Mouse (Mus musculus) frontal cortex, postnatal 10 days (tissue): ENCODE measurements at regions not wholly inside any gene's neighbourhood (a gene's known extent, or its start where the extent isn't known, plus 50 kb on each side); places are given as distances from the start of the nearest gene placed in this dataset.
"Not testable (repeated sequence)": the region's sequence is repeated elsewhere in the genome, so short reads cannot be mapped to it uniquely, and the experiment has no call there.

Experiments used
- DNase-seq, 2 experiments: peaks; one replicate each; pipeline ENCODE4 v3.0.0; 2022; ENCODE audit warnings: low spot score in 2 of 2, mixed read lengths in 1 of 2

DNA sequence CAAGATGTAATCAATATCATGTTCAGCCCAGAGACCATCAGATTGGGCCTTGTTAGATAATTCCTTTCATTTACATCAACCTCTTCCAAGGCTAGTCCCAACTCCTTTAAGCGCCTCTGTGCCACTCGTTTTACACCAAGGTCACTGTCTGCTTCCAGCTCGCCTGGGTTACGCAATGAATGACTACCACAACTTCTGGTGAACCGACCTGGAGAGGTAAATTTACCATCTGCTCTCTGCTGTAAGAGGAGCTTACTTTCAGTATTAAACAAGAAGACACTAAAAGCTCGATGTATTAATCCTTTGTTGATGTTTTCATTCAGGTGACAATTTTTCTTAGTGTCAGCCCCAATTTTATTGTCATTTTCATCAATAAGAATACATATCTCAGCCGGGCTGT is 51.7 kb upstream of the Fam174b start:
- no peak for DNase-seq

DNA sequence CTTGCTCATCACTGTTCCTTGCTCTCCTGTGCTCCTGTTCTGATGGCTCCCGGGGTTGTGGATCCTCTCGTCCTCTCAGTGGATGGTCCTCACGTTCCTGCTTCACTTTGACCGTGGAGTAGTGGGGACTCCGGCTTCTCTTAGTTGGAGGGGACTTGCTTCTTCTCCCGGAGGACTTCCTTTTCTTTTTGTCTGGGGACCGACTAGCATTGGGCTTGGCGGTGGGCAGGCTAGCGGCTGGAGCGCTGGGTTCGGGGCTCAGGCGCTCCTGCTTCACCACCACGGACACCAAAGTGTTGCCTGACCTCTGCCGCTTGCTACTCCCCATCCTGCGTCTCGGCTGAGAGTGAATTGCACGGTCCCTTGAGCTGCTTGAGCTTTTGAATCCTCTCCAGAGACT is 53.9 kb upstream of the Fam174b start:
- not testable (repeated sequence) for DNase-seq

DNA sequence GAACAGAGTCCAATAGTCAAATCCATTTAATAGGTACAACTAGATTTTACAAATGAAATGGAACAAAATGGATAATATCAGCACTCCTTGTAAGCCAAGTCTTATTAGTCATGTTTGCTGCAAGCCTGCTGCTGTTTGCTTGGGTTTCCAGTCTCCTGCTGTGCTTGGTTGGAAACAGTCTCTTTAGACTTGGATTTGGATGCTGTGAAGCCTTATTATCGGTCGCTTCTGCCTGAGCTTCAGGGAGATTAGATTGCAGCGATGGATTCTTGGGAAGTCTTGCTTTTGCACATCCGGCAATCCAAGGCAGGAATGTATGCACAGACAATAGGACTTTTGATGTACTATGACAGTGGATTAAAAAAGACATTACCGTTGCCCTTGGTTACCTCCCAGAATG is 57.3 kb upstream of the Fam174b start:
- DNase-seq, result no peak

DNA sequence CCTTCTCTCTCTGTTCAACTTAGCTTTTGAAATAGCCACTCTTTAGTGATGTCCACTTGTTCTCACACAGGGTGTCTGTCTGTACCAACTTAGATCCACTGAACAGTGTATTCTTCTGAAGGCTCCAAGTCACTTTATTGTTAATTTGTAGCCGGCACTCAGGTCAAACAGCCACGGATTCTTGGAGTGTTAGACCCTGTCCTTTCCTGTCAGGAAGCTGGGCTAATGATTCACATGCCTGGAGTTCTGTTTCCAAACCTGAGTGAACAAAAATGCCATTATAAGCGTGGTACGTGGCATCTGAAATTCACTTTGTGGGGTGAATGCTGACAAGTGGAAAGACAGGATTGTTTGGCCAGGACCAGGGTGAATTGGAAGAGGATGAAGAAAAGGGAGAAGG is 69.5 kb upstream of the Fam174b start:
- DNase-seq, result no peak

DNA sequence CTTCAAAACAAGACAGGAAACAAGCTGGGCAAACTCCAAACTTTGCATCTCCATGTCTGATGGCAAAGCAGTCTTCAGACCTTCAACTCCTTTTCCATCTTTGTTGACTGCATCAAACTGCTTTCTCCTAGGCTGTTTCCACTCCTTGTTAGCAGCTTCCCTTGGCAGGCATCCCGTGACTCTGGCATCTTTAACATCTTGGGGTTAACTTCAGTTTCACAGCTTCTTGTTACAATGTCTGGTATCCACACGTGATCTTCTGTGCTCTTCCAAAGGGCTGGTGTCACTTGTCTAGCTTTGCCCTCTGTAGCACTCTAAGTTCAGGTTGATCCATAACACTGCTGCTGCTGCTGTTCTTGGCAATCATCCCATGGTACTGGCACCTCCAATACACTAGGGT is 71.3 kb upstream of the Fam174b start:
- no peak for DNase-seq

DNA sequence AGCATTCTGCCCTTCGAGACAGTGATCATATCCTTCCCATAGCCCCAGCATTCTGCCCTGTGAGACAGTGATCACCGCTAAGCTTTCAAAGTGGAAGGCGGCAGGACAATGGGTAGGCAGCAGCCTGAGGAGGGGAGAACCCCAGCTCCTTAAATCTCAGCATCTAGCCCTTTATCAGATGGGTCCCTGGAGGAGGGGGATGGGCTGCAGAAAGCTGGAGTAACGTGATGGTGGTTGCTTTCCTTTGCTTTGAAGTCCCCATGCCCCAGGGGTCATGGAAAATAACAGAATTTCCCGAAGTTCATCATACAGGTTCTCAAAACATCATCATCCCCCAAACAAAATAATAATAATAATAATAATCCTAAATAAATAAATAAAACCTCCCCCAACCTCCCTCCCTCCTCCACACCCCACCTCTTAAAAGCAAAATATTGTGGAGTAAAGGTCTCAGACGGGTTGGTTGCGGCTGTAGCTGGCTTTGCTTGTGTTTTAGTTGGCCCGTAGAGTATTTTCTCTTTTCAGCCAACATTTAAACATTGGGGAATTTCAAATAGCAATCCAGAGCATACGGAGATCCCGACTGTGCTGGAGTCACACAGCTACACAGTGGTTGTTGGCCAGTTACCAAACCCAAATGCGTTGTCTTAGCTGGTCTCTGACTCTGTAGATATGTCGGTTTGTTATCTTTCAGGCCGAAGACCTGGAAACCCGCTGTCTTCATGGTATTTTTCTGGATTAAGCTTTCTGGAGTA is 73.0 kb upstream of the Fam174b start:
- no peak for DNase-seq

DNA sequence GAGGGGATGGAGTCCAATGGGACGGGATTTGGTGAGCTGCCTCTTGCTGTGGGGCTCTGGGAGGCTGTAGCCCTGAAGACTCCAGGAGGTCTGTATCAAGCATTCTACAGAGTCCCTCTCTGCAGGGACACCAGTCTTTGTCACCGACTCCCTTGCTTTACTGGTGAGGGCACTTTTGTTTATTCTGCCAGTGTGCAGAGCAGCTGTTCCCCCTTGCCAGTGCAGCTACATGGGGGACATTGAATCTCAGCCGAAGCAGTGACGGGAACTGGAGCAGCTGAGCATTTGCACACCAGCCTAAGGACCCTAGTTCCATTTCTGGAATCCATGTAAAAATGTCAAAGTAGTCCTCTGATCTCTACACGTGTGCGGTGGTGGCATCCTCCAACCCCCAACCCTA is 75.1 kb upstream of the Fam174b start:
- no peak for DNase-seq

DNA sequence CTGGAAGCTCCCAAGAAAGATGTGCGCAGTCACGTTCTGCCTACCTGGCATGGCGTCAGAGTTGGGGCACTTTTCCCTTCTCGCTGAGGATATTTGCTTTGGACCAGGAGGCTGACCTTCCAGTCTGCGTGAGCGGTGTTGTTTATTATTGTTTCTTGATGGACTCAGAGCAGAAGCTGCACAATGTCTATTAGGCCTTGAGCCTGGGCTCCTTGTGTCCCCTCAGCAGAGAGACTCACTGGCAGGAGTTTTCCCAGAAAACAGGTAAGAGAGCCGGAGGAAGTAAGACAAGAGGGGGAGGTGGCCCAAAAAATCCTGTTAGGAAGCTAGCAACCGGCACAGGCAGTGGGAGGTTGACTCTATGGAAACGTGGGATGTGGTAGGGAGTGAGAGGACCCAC is 77.6 kb upstream of the Fam174b start:
- DNase-seq, result no peak

DNA sequence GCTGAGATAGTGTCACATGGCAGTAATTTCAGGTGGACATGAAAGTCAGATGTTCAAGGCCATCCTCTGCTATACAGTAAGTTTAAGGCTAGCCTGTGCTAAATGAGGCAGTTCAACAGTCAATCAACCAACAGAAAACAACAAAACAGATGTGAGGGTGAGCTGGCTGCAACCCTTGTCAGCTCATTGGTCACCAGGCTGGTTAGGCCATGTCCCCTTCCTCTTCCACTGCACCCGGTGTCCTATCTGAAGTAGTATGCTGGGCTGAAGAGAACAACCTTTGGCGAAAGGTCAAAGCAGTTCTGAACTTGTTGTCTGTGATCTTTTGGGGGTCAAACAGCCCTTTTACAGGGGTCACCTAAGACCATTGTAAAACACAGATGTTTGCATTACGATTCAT is 78.2 kb upstream of the Fam174b start:
- DNase-seq, result no peak

DNA sequence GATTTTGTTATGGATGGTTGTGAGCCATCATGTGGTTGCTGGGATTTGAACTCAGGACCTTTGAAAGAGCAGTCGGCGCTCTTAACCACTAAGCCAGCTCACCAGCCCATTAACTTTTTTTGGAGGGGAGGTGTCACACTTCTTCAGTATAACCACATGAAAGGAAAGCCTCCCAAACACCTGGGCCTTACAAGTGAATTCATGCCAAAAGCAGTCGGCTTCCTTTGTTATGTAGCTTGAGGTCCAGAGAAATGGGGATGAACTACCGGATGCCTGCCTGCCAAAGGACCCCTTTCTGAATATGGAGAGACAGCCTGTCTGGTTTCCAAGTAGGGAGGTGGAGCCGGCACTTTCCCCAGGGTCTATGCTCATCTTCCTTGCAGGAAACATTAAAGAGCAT is 80.6 kb upstream of the Fam174b start:
- DNase-seq, result no peak

DNA sequence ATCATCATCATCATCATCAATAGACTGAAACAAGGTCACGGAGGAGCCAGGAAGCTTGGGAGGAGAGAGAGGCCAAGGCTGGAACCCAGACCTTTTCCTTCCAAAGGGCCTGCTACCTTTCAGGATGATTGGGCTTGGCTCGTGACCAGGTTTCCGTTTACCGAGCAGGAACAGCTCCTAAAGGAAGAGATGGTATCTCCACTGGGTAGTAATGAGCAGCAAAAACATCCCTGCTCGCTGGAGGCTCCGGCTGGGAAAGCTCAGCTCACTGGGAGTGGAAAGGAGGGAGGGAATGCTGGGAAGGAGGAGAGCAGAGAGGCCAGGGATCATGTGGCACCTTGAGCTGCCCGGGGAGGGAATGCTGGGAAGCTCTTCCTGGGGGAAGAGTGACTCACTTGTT is 82.8 kb upstream of the Fam174b start:
- no peak for DNase-seq

DNA sequence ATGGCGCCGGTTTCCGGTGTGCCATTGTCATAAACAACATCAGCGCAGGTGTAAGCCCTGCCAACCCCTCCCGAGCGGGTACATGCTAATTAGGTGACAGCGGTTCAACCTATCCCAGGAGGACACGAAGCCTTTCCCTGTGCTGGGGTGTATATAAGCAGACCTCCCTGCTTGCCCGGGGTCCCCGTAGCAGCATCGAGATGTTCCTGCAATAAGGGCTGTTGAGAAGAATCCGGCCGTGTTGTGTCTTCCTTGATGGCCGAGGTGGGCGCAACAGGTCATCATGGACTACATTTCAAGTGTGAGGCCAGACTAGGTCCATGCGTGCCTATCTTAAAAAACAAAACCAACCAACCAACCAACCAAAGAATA is 83.7 kb upstream of the Fam174b start:
- DNase-seq, result not testable (repeated sequence)

DNA sequence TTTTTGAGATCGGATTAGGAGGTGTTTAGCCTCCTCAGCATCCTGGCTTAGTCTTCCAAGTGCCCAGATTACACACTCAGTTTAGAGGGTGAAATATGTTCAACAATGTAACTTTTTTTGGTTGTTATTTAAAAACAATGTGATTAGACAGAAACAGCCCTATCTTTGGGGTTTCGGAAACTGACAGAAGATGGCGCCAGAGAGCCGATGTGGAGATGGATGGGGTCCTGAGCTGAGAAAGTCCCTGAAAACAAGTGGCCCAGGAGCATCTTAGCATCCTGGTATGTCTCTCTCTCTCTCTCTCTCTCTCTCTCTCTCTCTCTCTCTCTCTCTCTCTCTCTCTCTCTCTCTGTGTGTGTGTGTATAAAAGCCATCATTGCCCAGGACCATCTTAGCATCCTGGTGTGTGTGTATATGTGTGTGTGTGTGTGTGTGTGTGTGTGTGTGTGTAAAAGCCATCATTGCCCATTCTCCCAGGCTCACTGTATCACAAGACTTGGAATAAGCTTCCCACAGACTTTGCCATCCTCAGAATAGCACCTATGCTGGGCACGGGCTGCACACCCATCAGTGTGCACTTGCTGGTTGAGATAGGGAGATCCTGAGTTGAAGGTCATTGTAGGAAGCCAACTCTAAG is 84.2 kb upstream of the Fam174b start:
- peak in 1 of 2 experiments; percentile 71 for DNase-seq

DNA sequence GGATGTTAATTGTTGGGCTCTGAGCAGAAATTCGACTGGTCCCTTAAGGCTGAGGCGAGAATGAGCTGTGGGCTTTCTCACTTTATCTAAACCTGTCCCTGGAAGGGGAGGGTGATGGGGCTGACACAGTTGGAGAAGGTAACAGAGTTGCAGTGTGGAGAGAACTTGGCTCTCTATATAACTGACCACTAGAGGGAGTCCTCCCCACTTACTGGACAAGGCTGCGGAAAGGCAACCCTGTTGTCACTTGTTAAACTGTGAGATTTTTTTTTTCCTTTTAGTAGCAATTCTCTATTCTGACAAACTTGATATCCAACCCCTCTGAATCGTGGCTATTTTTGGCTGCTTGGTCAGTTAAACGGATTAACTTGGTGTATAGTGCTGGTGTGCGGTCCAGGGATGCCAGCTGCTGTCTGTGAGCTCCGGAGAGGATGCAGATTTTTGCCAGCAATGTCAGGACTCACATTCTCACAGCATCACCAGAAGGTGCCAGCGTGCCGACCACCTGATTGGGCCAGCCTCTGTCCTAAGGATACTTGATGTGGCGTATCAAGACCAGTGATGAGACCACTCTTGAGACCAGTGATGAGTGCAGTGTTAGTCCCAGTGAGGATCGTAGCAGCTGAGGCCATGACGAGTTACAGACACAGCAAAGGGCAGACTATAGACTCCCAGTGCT is 85.8 kb upstream of the Fam174b start:
- no peak for DNase-seq

DNA sequence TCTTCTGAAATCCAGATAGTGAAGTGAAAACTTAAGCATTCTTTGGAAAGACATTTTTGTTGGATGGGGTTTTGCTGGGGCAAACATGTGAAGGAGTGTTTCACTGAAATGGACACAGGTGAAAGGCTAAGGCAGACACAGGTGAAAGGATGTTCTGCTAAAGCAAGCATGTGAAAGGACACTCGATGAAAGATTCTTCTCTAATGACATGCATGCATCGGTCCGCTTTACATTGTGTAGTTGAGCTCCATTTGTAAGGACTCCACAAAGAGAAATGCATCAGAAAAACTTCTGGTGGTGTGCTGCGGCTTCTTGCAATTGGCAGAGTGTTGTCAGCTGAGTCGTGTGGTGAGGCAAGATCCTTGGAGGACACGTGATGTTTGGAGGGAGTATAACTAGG is 89.2 kb upstream of the Fam174b start:
- no peak for DNase-seq

DNA sequence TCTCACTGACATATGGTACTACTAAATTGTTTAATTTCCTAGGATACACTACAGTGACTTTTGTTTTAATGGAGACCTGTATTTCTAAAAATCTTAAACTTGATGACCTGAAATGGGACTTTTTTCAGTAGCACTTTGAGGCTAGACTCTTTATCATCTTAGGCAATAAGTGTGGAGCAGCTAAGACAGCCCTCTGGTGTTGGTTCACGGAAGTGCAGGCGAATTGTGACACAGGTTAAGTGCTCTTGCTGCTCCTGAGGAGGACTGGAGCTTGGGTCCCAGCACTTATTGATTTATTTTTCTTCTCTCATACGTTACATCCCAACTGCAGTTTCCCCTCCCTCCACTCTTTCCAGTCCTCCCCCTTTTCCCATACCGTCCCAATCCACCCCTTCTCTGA is 92.1 kb upstream of the Fam174b start:
- DNase-seq, result peak in 1 of 2 experiments; percentile 78

DNA sequence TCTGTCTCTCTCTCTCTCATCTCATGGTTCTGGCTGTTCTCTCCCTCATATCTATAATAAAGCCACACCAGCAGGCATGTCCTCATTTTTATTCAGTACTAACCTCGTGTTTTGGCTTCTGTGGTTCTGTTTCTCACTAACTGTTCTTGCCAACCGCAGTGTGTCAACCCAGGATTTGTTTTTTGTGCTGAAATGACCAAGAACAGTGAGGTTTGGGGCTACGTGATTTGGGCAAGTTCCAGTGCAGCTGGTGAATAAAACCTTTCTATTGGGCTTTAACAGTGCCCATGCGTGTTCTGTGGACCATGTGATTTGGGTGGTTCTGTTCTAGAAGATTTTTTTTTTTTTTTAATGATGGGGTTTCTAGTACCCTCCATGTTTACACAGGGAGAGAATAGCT is 93.0 kb upstream of the Fam174b start:
- DNase-seq, result peak; percentile 33 to 60

DNA sequence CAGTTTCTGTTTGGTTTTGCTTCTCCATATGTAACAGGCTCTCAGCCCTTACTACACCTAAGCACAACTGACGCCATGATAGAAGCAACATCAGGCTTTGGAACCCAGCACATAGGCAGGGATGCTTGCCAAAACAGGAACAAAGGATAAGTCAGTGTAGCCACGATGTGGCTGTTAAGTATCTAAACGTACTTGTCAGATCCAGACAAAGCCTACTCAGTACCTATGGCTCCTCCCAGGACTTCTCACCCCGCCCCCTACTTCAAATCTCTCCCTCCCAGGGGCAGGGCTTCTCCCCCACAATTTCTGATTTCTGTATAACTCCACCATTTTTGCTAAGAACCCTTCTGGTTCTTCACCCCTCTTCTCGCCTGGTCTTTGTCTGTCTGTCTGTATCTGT is 93.4 kb upstream of the Fam174b start:
- no peak for DNase-seq

DNA sequence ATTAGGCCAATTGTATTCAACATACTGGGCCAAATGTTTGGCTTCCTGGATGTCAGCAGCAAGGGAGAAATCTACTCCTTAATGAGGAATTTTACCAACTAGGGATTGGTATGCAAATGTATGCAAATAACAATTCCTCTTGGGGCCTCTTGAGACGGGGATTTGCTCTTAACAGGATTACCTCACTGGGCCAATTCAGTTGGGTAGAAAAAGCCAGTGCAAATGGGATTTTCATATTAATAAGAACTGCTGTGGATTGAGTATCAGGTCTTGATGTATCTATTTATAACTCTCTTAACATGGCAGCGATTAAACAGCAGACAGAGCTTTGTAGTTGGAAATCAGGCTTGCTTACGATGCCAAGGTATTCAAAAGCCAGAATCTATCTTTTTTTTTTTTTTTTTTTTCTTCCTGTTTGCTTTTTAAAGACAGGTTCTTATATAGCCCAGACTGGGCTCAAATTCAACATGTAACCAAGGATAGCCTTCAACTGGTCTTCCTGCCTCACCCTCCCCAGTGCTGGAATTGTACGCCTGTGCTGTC is 95.7 kb upstream of the Fam174b start:
- DNase-seq, result no peak

DNA sequence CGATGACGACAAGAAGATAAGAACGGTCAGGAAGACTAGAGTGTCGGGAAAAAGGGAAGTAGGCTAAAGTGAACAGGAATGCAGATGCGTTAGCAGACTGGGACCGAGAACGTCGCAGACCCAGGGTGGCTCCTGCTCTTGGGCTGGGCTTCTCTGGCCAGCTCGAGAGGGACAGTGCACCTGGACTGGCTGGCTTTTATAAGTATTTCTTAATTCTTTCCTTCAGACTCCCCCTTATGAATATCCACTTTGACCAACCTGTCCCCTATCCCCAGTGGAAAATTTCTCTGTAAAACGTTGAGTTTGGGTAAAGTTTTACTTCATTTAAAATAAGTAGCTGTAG is 96.1 kb upstream of the Fam174b start:
- no peak for DNase-seq

DNA sequence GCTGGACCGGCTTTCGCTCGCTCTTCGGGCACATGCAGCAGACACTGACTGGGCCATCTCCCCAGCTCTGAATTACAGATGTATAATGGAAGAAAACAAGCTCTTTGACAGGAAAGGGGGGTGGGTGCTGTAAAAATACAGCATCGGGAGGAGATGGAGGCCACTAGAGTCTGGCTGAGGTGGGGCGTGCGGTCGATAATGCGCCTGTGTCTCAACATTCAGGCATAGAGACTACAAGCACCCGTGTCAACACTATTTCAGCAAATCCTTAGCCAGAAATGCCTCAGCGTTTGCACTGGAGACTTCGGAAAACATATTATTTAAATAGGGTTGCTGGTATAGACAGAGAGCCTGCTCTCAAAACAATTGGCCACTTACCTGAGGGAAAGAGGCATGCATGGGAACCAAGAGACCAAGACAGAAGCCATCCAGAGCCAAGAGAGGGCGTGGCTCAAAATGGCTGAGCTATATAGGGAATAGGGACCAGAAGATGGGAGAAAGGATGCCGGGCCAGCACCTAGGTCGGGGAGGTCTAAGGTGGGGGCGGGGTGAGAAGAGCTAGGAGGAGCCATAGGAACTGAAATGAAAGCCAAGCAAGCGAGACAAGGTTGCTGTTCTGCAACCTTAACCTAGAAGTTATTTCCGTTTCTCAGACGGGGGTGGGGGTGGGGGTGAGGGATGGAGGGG is 96.7 kb upstream of the Fam174b start:
- DNase-seq, result no peak

DNA sequence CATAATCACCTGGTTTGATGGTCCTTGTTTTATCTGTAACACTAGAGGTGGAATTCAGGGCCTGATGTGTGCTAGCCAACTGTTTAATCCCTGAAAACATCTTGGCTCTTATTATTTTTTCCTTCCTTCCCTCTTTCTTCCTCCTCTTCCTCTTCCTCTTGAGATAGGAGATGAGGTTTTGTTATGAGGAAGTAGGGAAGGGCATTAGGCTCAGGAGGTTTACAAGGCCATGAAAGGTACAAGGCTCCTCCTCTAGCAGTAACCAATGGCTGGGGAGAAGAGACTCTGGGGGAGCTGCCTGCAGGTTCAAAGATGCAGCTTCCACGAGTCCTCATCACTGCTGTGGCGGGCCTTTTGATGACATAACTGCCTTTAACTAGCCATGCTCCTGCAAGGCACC is 98.6 kb upstream of the Chd2 start:
- no peak for DNase-seq

DNA sequence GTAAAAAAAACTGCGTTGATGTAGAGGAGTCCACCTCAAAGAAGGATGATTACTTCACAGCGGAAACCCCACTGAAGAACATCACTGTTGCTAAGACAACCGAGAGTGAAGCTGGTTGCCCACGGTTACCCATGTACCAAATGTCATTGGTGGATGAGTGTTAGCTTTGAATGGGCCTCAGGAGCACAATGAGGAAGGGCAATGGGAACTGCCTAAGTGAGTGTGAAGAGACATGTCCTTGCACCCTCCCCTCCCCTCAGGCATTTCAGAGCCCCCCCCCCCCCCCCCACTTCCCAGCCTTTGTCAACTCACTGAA is 96.1 kb upstream of the Chd2 start:
- DNase-seq, result peak in 1 of 2 experiments; percentile 46
